Mouse (Mus musculus): ENCODE results near the gene C3.

C3 gene

GRCm38 (mm10) chr17:57219884-57220207 lies 8.1 kb downstream of the C3 start:
- DNase-seq (ENCODE audit: low spot score): no peak

- no peak for DNase-seq (ENCODE audit: low spot score)
These were observed 8.6 kb downstream of the C3 start for GRCm38 (mm10) chr17:57219167-57219883.

DNA sequence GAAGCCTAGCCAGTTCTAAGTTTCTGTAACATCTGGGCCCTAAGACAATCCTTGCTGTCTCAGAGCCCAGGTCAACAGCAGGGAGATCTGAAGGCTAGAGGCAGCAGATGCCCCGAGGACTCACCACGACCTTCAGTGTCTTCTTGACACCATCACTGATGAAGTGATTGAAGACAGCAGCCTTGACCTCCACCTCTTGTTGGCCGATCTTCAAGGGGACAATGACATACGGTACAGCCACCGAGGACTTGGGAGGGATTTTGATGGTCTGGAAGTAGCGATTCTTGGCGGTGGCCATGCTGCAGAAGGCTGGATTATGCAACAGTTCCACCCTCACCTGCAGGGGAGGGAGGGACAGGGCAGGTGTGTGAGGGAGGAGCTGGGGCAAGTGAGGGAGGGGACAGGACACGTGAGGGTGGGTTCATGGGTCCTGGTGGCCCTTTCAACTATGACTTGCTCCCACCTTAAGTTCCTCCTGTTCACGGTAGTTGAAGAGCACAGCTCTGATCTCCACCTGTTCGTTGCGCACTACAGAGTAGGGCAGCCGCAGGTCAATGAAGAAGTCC lies 9.5 kb downstream of the C3 start:
- no peak for DNase-seq (ENCODE audit: low spot score)

GRCm38 (mm10) chr17:57214676-57215387 lies 13.1 kb downstream of the C3 start:
- no peak for DNase-seq (ENCODE audit: low spot score)

GRCm38 (mm10) chr17:57211501-57211900 lies 16.4 kb downstream of the C3 start:
- DNase-seq (ENCODE audit: low spot score): no peak

- no peak for DNase-seq (ENCODE audit: low spot score)
These were observed 18.6 kb downstream of the C3 start for GRCm38 (mm10) chr17:57209330-57209729.

DNA sequence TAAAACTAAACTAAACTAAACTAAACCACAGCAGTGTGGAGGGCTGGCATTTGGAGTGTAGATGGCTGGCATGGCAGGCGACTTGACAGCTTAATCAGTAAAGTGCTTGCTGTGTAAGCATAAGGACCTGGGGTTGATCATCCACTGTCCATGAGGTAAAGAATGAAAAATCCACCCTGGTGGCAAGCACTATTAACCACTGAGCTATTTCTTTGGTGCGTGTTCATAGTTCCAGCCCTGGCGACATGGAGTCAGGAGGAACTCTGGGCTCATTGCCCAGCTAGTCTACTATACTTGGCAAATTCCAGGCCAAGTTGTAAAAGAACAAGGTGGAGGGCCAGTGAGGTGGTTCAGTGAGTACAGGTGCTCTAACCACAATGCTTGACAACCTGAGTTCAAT lies 20.0 kb downstream of the C3 start:
- DNase-seq (ENCODE audit: low spot score): no peak

- no peak for DNase-seq (ENCODE audit: low spot score)
These were observed 25.9 kb downstream of the C3 start for GRCm38 (mm10) chr17:57201841-57202724.

DNA sequence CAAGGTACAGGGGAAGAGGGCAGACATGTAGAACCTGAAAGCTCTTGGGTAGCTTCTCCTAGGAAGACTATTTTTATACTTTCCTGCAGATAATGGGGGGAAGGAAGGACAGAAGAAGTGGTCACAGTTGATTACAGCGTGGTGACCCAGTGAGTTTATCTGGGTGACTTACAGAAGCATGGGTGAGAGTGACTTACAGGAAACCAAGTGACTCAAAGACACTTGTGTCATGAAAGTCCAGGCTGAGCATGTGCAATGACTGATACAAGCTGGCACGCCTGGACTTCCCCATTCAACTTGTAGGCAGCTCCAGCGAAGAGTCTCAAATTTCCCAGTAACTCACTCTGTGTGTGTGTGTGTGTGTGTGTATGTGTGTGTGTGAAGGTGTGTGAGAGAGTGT lies 29.7 kb downstream of the C3 start:
- DNase-seq (ENCODE audit: low spot score): no peak

GRCm38 (mm10) chr17:57195326-57196010 lies 32.5 kb downstream of the C3 start:
- no peak for DNase-seq (ENCODE audit: low spot score)

GRCm38 (mm10) chr17:57194771-57195170 lies 33.2 kb downstream of the C3 start:
- no peak for DNase-seq (ENCODE audit: low spot score)

- no peak for DNase-seq (ENCODE audit: low spot score)
These were observed 33.9 kb downstream of the C3 start, which contains the start of gene Tnfsf14 for GRCm38 (mm10) chr17:57194041-57194507. Tnfsf14 (minus strand) TSS chr17:57194177.

DNA sequence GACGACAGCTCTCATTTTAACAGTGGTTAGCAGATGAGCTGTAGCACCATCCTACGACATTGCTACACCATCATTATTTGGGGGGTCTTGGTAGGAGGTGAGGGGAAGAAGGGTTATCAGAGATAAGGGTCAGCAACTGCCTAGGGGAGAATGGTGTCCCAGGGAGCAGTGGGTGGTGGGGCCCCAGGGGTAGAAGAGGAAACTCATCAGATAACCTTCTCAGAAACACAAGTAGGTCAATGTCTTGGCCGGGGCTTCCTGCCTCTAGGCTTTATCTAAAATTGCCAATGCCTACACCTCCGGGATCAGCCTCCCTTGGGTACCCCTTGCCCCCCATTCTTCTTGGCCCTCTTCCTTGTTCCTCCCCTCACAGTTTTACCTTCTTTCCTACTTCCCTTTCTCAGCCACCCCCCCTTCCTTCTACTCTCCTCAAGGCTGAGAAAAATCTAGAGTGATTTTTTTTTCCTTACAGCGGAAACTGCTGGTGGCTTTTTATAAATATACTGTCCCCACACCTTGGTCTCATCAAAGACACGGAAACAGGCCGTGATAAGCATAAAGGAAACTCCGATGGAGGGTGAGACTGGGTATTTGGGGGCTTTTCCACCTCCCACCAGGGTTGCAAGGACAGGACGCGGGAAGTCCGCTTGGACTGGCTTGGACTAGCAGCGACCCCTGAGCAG lies 39.3 kb downstream of the C3 start:
- no peak for DNase-seq (ENCODE audit: low spot score)

DNA sequence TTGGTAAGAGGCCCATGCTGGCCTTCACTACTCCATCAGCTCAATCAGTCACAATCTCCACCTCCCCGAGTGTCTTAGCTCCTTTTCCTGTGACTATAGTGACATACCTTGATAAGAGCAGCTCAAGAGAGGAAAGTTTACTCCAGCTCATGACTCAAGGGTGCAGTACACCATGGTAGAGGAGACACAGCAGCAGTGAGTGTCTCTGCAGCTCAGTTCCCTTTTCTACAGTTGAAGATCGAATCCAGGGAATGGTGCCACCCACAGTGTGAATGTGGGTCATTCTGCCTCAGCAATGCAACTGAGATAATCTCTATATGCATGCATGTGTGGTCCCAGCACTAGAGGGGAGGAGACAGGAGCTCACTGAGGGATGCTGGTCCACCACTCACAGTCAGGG lies 42.3 kb downstream of the C3 start:
- DNase-seq (ENCODE audit: low spot score): no peak

DNA sequence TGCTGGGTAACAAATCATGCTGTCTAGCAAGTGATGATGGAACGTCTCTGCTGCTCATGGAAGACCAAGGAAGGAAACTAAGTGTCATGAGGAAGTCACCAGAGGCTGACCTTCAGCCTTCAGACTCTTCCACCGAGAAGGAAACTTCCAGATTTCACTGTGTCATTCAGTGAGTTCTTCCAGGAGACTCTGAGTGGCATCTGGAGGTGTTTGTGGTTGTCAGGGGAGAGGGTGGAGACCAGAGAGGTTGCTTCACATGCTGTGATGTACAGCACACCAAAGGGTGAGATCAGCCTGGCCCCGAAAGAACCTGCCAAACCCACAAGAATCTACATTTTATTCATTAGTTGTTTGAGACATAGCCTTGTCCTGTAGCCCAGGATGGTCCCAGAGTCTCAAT lies 45.1 kb downstream of the C3 start:
- no peak for DNase-seq (ENCODE audit: low spot score)

- DNase-seq (ENCODE audit: low spot score): no peak
These were observed 47.6 kb downstream of the C3 start for GRCm38 (mm10) chr17:57180363-57180762.

DNA sequence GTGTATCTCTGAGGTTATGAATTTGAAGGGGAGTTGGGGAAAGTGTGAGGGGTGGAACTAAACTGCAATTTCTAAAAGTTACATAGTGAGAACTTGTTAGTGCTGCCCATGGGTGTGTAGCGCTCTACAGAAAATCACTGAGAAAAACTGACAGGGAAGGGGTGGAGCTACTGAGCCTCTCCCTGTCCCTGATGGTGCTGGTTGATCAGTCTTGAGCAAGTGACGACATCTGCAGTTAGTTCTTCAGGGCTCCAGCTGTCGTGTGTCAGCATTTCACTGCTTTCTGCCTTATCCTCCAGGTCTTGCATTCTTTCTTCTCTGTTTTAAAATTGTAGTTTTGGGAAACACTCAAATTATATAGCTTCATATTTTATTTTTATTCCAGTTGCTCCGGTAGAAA lies 54.6 kb downstream of the C3 start:
- DNase-seq (ENCODE audit: low spot score): no peak

DNA sequence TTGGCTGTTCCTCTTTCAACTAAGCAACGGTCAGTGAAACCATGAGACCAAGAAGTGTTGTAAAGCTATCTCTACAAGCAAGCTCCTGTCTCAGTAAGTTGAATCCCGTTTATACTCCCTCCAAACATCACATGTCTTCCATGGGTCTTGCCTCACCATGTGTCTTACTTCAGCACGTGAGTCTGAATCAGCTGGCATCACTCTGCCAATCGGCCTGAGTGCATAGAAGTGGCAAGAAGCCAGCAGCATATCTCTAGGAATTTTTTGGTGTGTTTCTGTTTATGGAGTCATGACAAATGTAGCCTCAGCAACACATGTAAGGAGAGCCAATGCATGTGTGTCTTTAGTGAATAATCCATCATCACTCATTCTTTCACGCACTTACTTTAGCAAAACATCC lies 55.6 kb downstream of the C3 start:
- DNase-seq (ENCODE audit: low spot score): no peak

- DNase-seq (ENCODE audit: low spot score): no peak
These were observed 57.2 kb downstream of the C3 start for GRCm38 (mm10) chr17:57170616-57171260.
